Mouse (Mus musculus): ENCODE results near the gene Zrsr1. TPM values are rescaled to one million over a fixed set of nuclear protein-coding genes. Genes with fewer than 3 reads are reported as not detected.

Zrsr1 gene
- polyA plus RNA-seq, 1 experiment: 2.6 TPM

DNA sequence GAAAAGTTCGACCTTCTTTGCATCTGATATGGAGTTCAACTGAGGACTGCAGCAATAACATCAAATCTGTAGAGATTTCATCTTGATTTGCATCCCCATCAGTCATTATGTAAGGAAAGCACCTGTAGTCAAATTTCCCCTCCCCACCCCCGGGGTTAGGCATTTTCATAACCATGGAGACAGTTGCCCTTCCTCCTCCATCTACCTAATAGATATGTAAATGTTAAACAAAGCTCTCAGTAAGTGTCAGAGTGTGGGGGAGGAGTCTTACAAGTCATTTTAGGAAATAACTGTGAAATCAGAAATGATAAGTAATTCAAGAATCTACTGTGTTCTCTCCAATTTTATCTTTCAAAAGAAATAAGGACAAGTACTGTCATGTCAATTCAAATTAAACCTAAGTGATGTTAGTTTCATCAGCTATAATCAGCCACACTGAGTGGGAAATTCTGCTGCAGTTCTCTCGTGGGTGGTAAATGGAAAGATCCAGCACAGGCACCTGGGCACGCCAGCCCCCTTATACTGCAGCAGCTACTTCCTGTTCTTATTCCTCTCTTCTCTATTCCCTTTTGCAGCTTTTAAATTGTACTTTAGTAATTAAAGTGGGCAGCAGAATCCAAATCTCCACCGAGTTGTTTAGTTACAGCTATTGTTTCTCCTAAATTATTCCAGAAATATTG lies 35.2 kb upstream of the Zrsr1 start:
- Histone ChIP-seq H3K4me1 (ENCODE audit: control insufficient read depth, insufficient read depth, low read length) (no peaks in the 10 kb centered on the region), H3K27me3 (ENCODE audit: control insufficient read depth, insufficient read depth, low read length) (no peaks in the 10 kb centered on the region), H3K36me3 (ENCODE audit: control insufficient read depth, insufficient read depth, low read length) (peaks cover 1% of the 10 kb centered on the region; the same call in 1 of the 2 replicates), H3K27ac (ENCODE audit: control insufficient read depth, insufficient read depth, low read depth, low read length) (no peak overlapping the region), H3K4me3 (ENCODE audit: control insufficient read depth, low read depth, low read length) (no peak overlapping the region)
- TF ChIP-seq POLR2A (IDR thresholded peaks at IDR 0.05; ENCODE audit: control insufficient read depth, low read depth, low read length) (no peak), CTCF (IDR thresholded peaks at IDR 0.05; ENCODE audit: control insufficient read depth, insufficient read depth, insufficient replicate concordance, low read depth, low read length) (no peak)

DNA sequence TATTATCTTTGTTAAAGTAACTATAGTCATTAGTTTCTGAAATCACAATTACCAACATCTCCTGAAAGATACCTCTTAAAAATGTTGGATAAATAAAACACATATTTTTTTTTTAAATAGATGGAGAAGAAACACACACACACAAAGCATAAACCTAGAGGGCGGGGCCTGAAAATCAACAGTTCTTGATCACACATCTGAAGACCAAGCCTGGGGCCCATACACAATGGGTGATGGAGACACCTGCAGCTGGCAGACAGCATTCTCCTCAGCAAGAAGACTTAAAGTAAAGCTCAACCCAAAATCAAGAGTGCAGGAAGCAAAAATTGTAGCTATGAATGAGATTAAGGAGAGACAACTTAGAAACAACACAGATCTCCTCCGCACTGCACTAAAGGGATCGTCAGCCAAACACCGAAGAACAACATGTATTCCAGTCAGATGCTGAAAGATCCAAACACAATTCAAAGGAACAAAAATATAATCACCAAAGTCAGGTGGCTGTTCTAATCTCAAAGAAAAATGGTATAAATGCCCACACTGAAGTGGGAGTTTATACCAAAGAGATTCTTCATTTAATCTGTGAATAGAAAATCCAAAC lies 34.0 kb upstream of the Zrsr1 start:
- Histone ChIP-seq H3K4me1 (ENCODE audit: control insufficient read depth, insufficient read depth, low read length) (no peaks in the 10 kb centered on the region), H3K4me3 (ENCODE audit: control insufficient read depth, low read depth, low read length) (no peak overlapping the region), H3K36me3 (ENCODE audit: control insufficient read depth, insufficient read depth, low read length) (peaks cover 1% of the 10 kb centered on the region; the same call in 1 of the 2 replicates), H3K27me3 (ENCODE audit: control insufficient read depth, insufficient read depth, low read length) (no peaks in the 10 kb centered on the region), H3K27ac (ENCODE audit: control insufficient read depth, insufficient read depth, low read depth, low read length) (no peak overlapping the region)
- TF ChIP-seq CTCF (IDR thresholded peaks at IDR 0.05; ENCODE audit: control insufficient read depth, insufficient read depth, insufficient replicate concordance, low read depth, low read length) (no peak), POLR2A (IDR thresholded peaks at IDR 0.05; ENCODE audit: control insufficient read depth, low read depth, low read length) (no peak)

DNA sequence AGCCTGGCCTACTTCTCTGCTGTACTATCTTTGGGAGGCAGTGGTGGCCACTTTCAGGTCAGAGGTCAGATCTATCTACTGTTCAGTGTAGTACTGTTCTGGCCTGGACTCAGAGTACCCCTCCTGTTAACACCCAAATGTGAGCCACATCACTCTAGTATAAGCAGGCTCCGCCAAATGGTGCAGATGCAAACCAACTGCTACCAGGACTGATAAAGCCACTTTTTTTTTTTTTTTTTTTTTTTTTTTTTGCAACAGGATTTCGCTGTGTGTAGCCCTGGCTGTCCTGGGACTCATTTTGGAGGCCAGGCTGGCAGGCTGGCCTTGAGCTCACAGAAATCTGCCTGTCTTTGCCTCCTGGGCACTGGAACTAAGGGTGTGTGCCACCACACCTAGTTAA lies 32.8 kb upstream of the Zrsr1 start:
- Histone ChIP-seq H3K27ac (ENCODE audit: control insufficient read depth, insufficient read depth, low read depth, low read length) (peak overlapping the region; percentile 29; the same call in 1 of the 2 replicates), H3K36me3 (ENCODE audit: control insufficient read depth, insufficient read depth, low read length) (peaks cover 1% of the 10 kb centered on the region; the same call in 1 of the 2 replicates), H3K4me3 (ENCODE audit: control insufficient read depth, low read depth, low read length) (no peak overlapping the region), H3K4me1 (ENCODE audit: control insufficient read depth, insufficient read depth, low read length) (no peaks in the 10 kb centered on the region), H3K27me3 (ENCODE audit: control insufficient read depth, insufficient read depth, low read length) (no peaks in the 10 kb centered on the region)
- TF ChIP-seq POLR2A (IDR thresholded peaks at IDR 0.05; ENCODE audit: control insufficient read depth, low read depth, low read length) (no peak), CTCF (IDR thresholded peaks at IDR 0.05; ENCODE audit: control insufficient read depth, insufficient read depth, insufficient replicate concordance, low read depth, low read length) (no peak)

DNA sequence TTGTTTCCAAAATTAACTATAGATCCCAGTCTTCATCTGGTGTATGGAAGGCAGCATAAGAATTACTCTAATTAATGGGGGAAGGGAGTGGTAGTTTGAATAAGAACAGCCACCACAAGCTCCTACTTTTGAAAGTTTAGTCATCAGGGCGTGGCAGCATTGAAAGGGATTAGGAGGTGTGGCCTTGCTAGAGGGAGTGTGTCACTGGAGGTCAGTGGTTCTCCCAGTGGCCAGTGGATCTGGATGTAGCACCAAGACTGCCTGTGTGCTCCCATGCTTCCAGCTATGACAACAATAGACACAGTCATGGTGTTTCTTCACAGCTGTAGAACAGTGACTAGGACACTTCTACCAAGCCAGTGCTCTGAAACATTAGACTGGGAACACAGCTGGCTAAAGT lies 22.7 kb upstream of the Zrsr1 start:
- Histone ChIP-seq H3K27ac (ENCODE audit: control insufficient read depth, insufficient read depth, low read depth, low read length) (no peak overlapping the region), H3K27me3 (ENCODE audit: control insufficient read depth, insufficient read depth, low read length) (no peaks in the 10 kb centered on the region), H3K36me3 (ENCODE audit: control insufficient read depth, insufficient read depth, low read length) (no peaks in the 10 kb centered on the region), H3K4me1 (ENCODE audit: control insufficient read depth, insufficient read depth, low read length) (no peaks in the 10 kb centered on the region), H3K4me3 (ENCODE audit: control insufficient read depth, low read depth, low read length) (no peak overlapping the region)
- no peak for TF ChIP-seq CTCF (IDR thresholded peaks at IDR 0.05; ENCODE audit: control insufficient read depth, insufficient read depth, insufficient replicate concordance, low read depth, low read length)
- no peak for TF ChIP-seq POLR2A (IDR thresholded peaks at IDR 0.05; ENCODE audit: control insufficient read depth, low read depth, low read length)

DNA sequence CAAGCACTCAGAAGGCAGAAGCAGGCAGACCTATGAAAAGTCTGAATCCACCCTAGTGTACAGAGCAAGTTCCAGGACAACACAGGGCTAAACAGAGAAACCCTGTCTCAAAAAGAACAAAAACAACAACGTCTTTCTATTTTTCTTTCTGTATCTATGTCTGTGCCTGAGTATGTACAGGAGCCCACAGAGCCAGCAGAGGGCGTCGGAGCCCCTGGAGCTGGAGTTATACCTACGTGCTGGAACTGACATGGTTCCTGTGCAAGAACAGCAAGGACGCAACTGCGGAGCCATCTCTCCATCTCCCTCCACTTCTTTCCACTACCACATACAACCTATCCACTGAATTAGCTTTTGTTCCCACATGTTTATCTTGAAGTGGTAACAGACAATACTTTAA lies 21.7 kb upstream of the Zrsr1 start:
- Histone ChIP-seq H3K27me3 (ENCODE audit: control insufficient read depth, insufficient read depth, low read length) (no peaks in the 10 kb centered on the region), H3K4me3 (ENCODE audit: control insufficient read depth, low read depth, low read length) (no peak overlapping the region), H3K36me3 (ENCODE audit: control insufficient read depth, insufficient read depth, low read length) (no peaks in the 10 kb centered on the region), H3K27ac (ENCODE audit: control insufficient read depth, insufficient read depth, low read depth, low read length) (no peak overlapping the region; the same call in 1 of the 2 replicates), H3K4me1 (ENCODE audit: control insufficient read depth, insufficient read depth, low read length) (no peaks in the 10 kb centered on the region)
- TF ChIP-seq POLR2A (IDR thresholded peaks at IDR 0.05; ENCODE audit: control insufficient read depth, low read depth, low read length) (no peak), CTCF (IDR thresholded peaks at IDR 0.05; ENCODE audit: control insufficient read depth, insufficient read depth, insufficient replicate concordance, low read depth, low read length) (no peak)

DNA sequence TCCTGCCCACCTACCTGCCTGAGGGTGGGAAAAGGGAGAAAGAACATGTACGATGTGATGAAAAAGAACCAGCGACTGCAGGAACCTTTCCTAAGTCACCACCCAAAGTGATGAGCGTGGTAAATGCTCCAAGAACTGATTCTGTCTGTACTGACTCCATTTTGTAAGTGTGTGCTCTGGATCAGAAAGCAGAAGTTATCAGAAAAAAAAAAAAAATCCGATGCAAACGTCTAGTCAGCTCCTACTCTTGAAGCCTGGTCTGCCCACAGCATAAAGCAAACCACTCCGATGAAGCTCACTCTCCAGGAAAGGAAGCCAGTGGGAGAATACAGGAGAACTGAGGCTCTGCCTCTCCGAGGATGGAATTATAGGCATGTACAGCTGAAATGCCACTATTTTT lies 19.1 kb upstream of the Zrsr1 start:
- H3K4me1 ChIP-seq (ENCODE audit: control insufficient read depth, insufficient read depth, low read length): no peaks in the 10 kb centered on the region
- peaks cover 4% of the 10 kb centered on the region for H3K36me3 ChIP-seq (ENCODE audit: control insufficient read depth, insufficient read depth, low read length)
- TF ChIP-seq POLR2A (IDR thresholded peaks at IDR 0.05; ENCODE audit: control insufficient read depth, low read depth, low read length): no peak
- TF ChIP-seq CTCF (IDR thresholded peaks at IDR 0.05; ENCODE audit: control insufficient read depth, insufficient read depth, insufficient replicate concordance, low read depth, low read length): no peak
- no peaks in the 10 kb centered on the region for H3K27me3 ChIP-seq (ENCODE audit: control insufficient read depth, insufficient read depth, low read length)
- H3K4me3 ChIP-seq (ENCODE audit: control insufficient read depth, low read depth, low read length): no peak overlapping the region
- no peak overlapping the region for H3K27ac ChIP-seq (ENCODE audit: control insufficient read depth, insufficient read depth, low read depth, low read length)

DNA sequence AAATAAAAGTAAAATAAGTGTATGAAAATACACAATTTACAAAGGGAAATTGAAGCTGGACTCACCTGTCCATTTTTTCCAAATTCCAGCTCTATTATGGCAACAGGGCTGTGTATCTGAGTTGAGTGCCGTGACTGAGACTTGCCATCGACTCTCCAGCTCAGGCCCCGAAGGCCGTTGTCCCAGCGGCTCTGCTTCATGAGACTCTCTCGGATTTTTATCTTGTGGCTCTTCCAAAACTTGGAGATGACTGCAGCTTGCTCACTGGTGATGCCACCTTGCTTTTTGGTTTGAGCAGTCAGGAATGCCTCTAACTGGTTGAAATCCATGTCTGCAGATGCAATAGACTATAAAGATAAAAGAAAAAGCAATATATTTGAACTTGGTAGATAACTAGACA lies 15.5 kb upstream of the Zrsr1 start:
- Histone ChIP-seq H3K27me3 (ENCODE audit: control insufficient read depth, insufficient read depth, low read length) (no peaks in the 10 kb centered on the region), H3K36me3 (ENCODE audit: control insufficient read depth, insufficient read depth, low read length) (peaks cover 5% of the 10 kb centered on the region), H3K4me3 (ENCODE audit: control insufficient read depth, low read depth, low read length) (no peak overlapping the region), H3K27ac (ENCODE audit: control insufficient read depth, insufficient read depth, low read depth, low read length) (no peak overlapping the region), H3K4me1 (ENCODE audit: control insufficient read depth, insufficient read depth, low read length) (no peaks in the 10 kb centered on the region)
- no peak for TF ChIP-seq POLR2A (IDR thresholded peaks at IDR 0.05; ENCODE audit: control insufficient read depth, low read depth, low read length)
- TF ChIP-seq CTCF (IDR thresholded peaks at IDR 0.05; ENCODE audit: control insufficient read depth, insufficient read depth, insufficient replicate concordance, low read depth, low read length): no peak
